Mouse (Mus musculus) adrenal gland, postnatal 36 days (tissue): ENCODE measurements around the gene Paqr6. TPM values are rescaled to one million over a fixed set of nuclear protein-coding genes. Genes with fewer than 3 reads are reported as not detected.
"Not testable (repeated sequence)": the region's sequence is repeated elsewhere in the genome, so short reads cannot be mapped to it uniquely, and the experiment has no call there.

Source experiments
- DNase-seq, 2 experiments: peaks; one replicate each; pipeline ENCODE4 v3.0.0; 2021; ENCODE audit warnings: mixed read lengths in 1 of 2
- total RNA-seq, 2 experiments: library from RNA; stranded (reverse); gene quantifications; 2 replicates each; pipeline ENCODE4 v1.2.3; 2021

Paqr6 gene
- total RNA-seq, 2 experiments from 2014 or later, result 0.96 to 1.5 TPM

GRCm38 (mm10) chr3:88365705-88366361, 1.4 kb downstream of the Paqr6 start:
- DNase-seq, result no peak

GRCm38 (mm10) chr3:88366830-88367428, 2.5 kb downstream of the Paqr6 start:
- peak; percentile 60 to 68 for DNase-seq

GRCm38 (mm10) chr3:88367517-88367916, 3.1 kb downstream of the Paqr6 start:
- not testable (repeated sequence) for DNase-seq

GRCm38 (mm10) chr3:88368511-88368910, 4.1 kb downstream of the Paqr6 start:
- not testable (repeated sequence) for DNase-seq

- not testable (repeated sequence) for DNase-seq
Observed at GRCm38 (mm10) chr3:88372643-88373042, 8.3 kb downstream of the Paqr6 start, which contains the start of gene Bglap3. Gene Bglap3, minus strand, starts transcription at chr3:88372743.

- DNase-seq, result not testable (repeated sequence)
Observed at GRCm38 (mm10) chr3:88375750-88376626, 11.6 kb downstream of the Paqr6 start.

GRCm38 (mm10) chr3:88376644-88377043, 12.3 kb downstream of the Paqr6 start:
- not testable (repeated sequence) for DNase-seq

- not testable (repeated sequence) for DNase-seq
Observed at GRCm38 (mm10) chr3:88378599-88378998, 14.2 kb downstream of the Paqr6 start, which contains the start of gene Bglap2. Gene Bglap2, minus strand, starts transcription at chr3:88378699.

GRCm38 (mm10) chr3:88381389-88382315, 17.3 kb downstream of the Paqr6 start:
- DNase-seq, result peak in 1 of 2 experiments; percentile 40

- not testable (repeated sequence) for DNase-seq
Observed at GRCm38 (mm10) chr3:88382383-88382782, 18.0 kb downstream of the Paqr6 start.

GRCm38 (mm10) chr3:88384364-88384763, 20.0 kb downstream of the Paqr6 start, which contains the start of gene Bglap:
Gene Bglap, minus strand, starts transcription at chr3:88384464.
- DNase-seq, result no peak

- DNase-seq, result no peak
Observed at GRCm38 (mm10) chr3:88393776-88394375, 29.5 kb downstream of the Paqr6 start.

- DNase-seq, result no peak
Observed at GRCm38 (mm10) chr3:88395288-88395687, 30.9 kb downstream of the Paqr6 start.

- no peak for DNase-seq
Observed at GRCm38 (mm10) chr3:88395742-88396141, 31.4 kb downstream of the Paqr6 start.

GRCm38 (mm10) chr3:88398666-88399065, 34.3 kb downstream of the Paqr6 start:
- no peak for DNase-seq

GRCm38 (mm10) chr3:88403522-88404230, 39.3 kb downstream of the Paqr6 start:
- no peak for DNase-seq

GRCm38 (mm10) chr3:88407090-88407489, 42.7 kb downstream of the Paqr6 start:
- DNase-seq, result peak; percentile 59 to 76

GRCm38 (mm10) chr3:88407529-88407928, 43.1 kb downstream of the Paqr6 start:
- DNase-seq, result no peak

- no peak for DNase-seq
Observed at GRCm38 (mm10) chr3:88408953-88409352, 44.6 kb downstream of the Paqr6 start.
